Mouse (Mus musculus) adrenal gland, postnatal 14 days (tissue): ENCODE measurements around the gene Eif5. TPM values are rescaled to one million over a fixed set of nuclear protein-coding genes. Genes with fewer than 3 reads are reported as not detected.
A peak's percentile ranks its signal among the peaks of the same experiment; 100 is the strongest.
"Not testable (repeated sequence)": the region's sequence is repeated elsewhere in the genome, so short reads cannot be mapped to it uniquely, and the experiment has no call there.

Experiments
- DNase-seq: peaks from one replicate; pipeline ENCODE4 v3.0.0; 2021; ENCODE audit warnings: mixed read lengths
- total RNA-seq: library from RNA; stranded (reverse); gene quantifications from 2 replicates; pipeline ENCODE4 v1.2.3, GENCODE M21; 2021

Eif5 gene
- total RNA-seq, 1 experiment from 2014 or later: 334 TPM

- DNase-seq: no peak
Measured at GRCm38 (mm10) chr12:111524883-111525282, 12.9 kb upstream of the Eif5 start.

- no peak for DNase-seq
Measured at GRCm38 (mm10) chr12:111527643-111528281, 10.1 kb upstream of the Eif5 start.

- DNase-seq: no peak
Measured at GRCm38 (mm10) chr12:111529192-111529591, 8.6 kb upstream of the Eif5 start.

GRCm38 (mm10) chr12:111533096-111533794 lies 4.6 kb upstream of the Eif5 start:
- DNase-seq: no peak

- DNase-seq: peak; percentile 58
Measured at GRCm38 (mm10) chr12:111535281-111535680, 2.5 kb upstream of the Eif5 start.

- DNase-seq: no peak
Measured at GRCm38 (mm10) chr12:111535762-111536161, 2.1 kb upstream of the Eif5 start.

GRCm38 (mm10) chr12:111536746-111537145 lies 1.1 kb upstream of the Eif5 start:
- DNase-seq: no peak

GRCm38 (mm10) chr12:111537341-111537740 lies 475 bp upstream of the Eif5 start:
- DNase-seq: peak; percentile 67

- peak; percentile 95 for DNase-seq
Measured at GRCm38 (mm10) chr12:111538292-111539040, 650 bp downstream of the Eif5 start.

GRCm38 (mm10) chr12:111539041-111539345 lies 1.2 kb downstream of the Eif5 start:
- no peak for DNase-seq

- no peak for DNase-seq
Measured at GRCm38 (mm10) chr12:111547070-111547469, 9.3 kb downstream of the Eif5 start.

- DNase-seq: no peak
Measured at GRCm38 (mm10) chr12:111548555-111549289, 10.9 kb downstream of the Eif5 start.

- DNase-seq: no peak
Measured at GRCm38 (mm10) chr12:111550679-111551078, 12.9 kb downstream of the Eif5 start.

GRCm38 (mm10) chr12:111552342-111552741 lies 14.5 kb downstream of the Eif5 start:
- DNase-seq: no peak

GRCm38 (mm10) chr12:111555357-111555756 lies 17.5 kb downstream of the Eif5 start:
- DNase-seq: no peak

- DNase-seq: not testable (repeated sequence)
Measured at GRCm38 (mm10) chr12:111555893-111556292, 18.1 kb downstream of the Eif5 start.

GRCm38 (mm10) chr12:111557538-111557937 lies 19.7 kb downstream of the Eif5 start:
- DNase-seq: no peak

GRCm38 (mm10) chr12:111558655-111559054 lies 20.8 kb downstream of the Eif5 start:
- DNase-seq: no peak

GRCm38 (mm10) chr12:111559647-111560258 lies 21.9 kb downstream of the Eif5 start:
- DNase-seq: no peak

GRCm38 (mm10) chr12:111560286-111560685 lies 22.5 kb downstream of the Eif5 start:
- DNase-seq: no peak

- DNase-seq: no peak
Measured at GRCm38 (mm10) chr12:111562276-111562814, 24.5 kb downstream of the Eif5 start.

- no peak for DNase-seq
Measured at GRCm38 (mm10) chr12:111563076-111563629, 25.3 kb downstream of the Eif5 start.
